Mouse (Mus musculus) liver, embryonic 14.5 days (tissue): ENCODE measurements around the gene Ndnf.

Experiments used
- CTCF ChIP-seq: IDR thresholded peaks from 2 replicates; pipeline ENCODE4 v1.5.1; 2016; ENCODE audit warnings: antibody characterized with exemption, low read depth, control low read depth
- EP300 ChIP-seq: IDR thresholded peaks from 2 replicates; pipeline ENCODE4 v1.6.1; 2016; ENCODE audit warnings: antibody characterized with exemption, low read depth

DNA sequence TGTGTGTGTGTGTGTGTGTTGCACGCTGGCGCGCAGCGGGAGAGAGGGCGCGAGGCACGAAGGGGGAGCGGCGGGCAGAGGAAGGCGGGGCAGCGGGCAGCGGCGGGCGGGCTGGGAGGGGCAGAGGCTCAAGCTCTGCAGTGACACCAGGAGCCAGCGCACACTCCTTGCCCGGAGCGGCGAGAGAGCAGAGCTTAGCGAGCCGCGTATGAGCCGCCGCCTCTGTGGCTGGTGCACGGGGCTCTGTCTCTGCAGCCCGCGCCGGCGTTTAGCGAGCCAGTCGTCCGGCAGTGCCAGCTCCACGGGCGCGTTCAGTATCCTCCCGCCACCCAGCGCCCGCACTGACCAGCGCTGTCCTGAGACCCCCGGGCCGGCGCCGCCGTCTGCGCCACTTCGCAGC, at the start of gene Ndnf:
- TF ChIP-seq CTCF = no peak
- TF ChIP-seq EP300 = no peak
